Mouse (Mus musculus) MEL (cell line): ENCODE measurements around the gene Prr22. TPM values are rescaled to one million over a fixed set of nuclear protein-coding genes. Genes with fewer than 3 reads are reported as not detected.
A peak's percentile ranks its signal among the peaks of the same experiment; 100 is the strongest.

ENCODE experiments used
- DNase-seq: peaks from one replicate; pipeline ENCODE4 v3.0.0; 2011; ENCODE audit warnings: low read depth, low spot score
- H3K27ac ChIP-seq: 2 replicates; pipeline ENCODE4 v1.5.1; 2012; ENCODE audit warnings: low read depth, mild to moderate bottlenecking, control low read depth, low read length, moderate library complexity; ENCODE audit not compliant: control insufficient read depth
- H3K27me3 ChIP-seq, 2 experiments: fragments of 150-350 bp in 1 of 2; sonication (generic) in 1 of 2; 2 replicates each; pipeline ENCODE4 v1.6.1; 2012; ENCODE audit warnings: low read length in 2 of 2, mild to moderate bottlenecking in 2 of 2, improper control_type of control experiment in 1 of 2, moderate library complexity in 1 of 2; ENCODE audit not compliant: insufficient read depth in 2 of 2, control insufficient read depth in 1 of 2
- H3K36me3 ChIP-seq, 2 experiments: 2 replicates each; pipeline ENCODE4 v1.6.1; 2012 to 2014; ENCODE audit warnings: low read length in 2 of 2, improper control_type of control experiment in 1 of 2, inconsistent platforms in 1 of 2, mild to moderate bottlenecking in 1 of 2; ENCODE audit not compliant: insufficient read depth in 2 of 2, control insufficient read depth in 1 of 2
- H3K4me1 ChIP-seq, 2 experiments: fragments of 150-350 bp in 1 of 2; sonication (generic) in 1 of 2; 2 replicates each; pipeline ENCODE4 v1.6.1; 2012; ENCODE audit warnings: low read length in 2 of 2, improper control_type of control experiment in 1 of 2, mild to moderate bottlenecking in 1 of 2; ENCODE audit not compliant: insufficient read depth in 2 of 2, control insufficient read depth in 1 of 2
- H3K4me3 ChIP-seq, 2 experiments: fragments of 150-350 bp in 1 of 2; sonication (generic) in 1 of 2; 2 replicates each; pipeline ENCODE4 v1.5.1; 2012; ENCODE audit warnings: low read depth in 2 of 2, low read length in 2 of 2, mild to moderate bottlenecking in 2 of 2, moderate library complexity in 2 of 2, control low read depth in 1 of 2, improper control_type of control experiment in 1 of 2; ENCODE audit not compliant: control insufficient read depth in 1 of 2, insufficient read depth in 1 of 2
- H3K79me2 ChIP-seq: 2 replicates; pipeline ENCODE4 v1.6.1; 2012; ENCODE audit warnings: mild to moderate bottlenecking, low read length, moderate library complexity; ENCODE audit not compliant: control insufficient read depth, poor library complexity, insufficient read depth
- H3K9ac ChIP-seq: 2 replicates; pipeline ENCODE4 v1.6.1; 2012; ENCODE audit warnings: low read depth, mild to moderate bottlenecking, control low read depth, low read length, moderate library complexity; ENCODE audit not compliant: control insufficient read depth, poor library complexity, severe bottlenecking
- H3K9me3 ChIP-seq: fragments of 150-350 bp; sonication (generic); replicated peaks from 2 replicates; pipeline ENCODE4 v1.6.1; 2012; ENCODE audit warnings: mild to moderate bottlenecking, low read length, improper control_type of control experiment, moderate library complexity; ENCODE audit not compliant: insufficient read depth
- BHLHE40 ChIP-seq: IDR thresholded peaks from 2 replicates; pipeline ENCODE4 v1.6.1; 2012; ENCODE audit warnings: low read depth, mild to moderate bottlenecking, inconsistent platforms, low read length, improper control_type of control experiment, borderline replicate concordance
- CTCF ChIP-seq, 3 experiments: IDR thresholded peaks in 2 of 3; conservative IDR thresholded peaks in 1 of 3; 2 replicates each; pipeline ENCODE4 v1.5.1; 2011 to 2012; ENCODE audit warnings: low read length in 3 of 3, low read depth in 2 of 3, mild to moderate bottlenecking in 2 of 3, improper control_type of control experiment in 1 of 3, inconsistent platforms in 1 of 3, mixed read lengths in 1 of 3, moderate library complexity in 1 of 3; ENCODE audit not compliant: control insufficient read depth in 1 of 3, insufficient read depth in 1 of 3, poor library complexity in 1 of 3, severe bottlenecking in 1 of 3
- ELF1 ChIP-seq: IDR thresholded peaks from 2 replicates; pipeline ENCODE4 v1.6.1; 2014; ENCODE audit warnings: low read depth, mild to moderate bottlenecking, inconsistent platforms, low read length, improper control_type of control experiment, moderate library complexity
- EP300 ChIP-seq, 2 experiments: IDR thresholded peaks; 2 replicates each; pipeline ENCODE4 v1.6.1; 2011; ENCODE audit warnings: improper control_type of control experiment in 2 of 2, low read length in 2 of 2, low read depth in 1 of 2, mild to moderate bottlenecking in 1 of 2
- ETS1 ChIP-seq: IDR thresholded peaks from 2 replicates; pipeline ENCODE4 v1.6.1; 2012; ENCODE audit warnings: low read depth, mild to moderate bottlenecking, inconsistent platforms, low read length, improper control_type of control experiment, moderate library complexity
- GABPA ChIP-seq: IDR thresholded peaks from 2 replicates; pipeline ENCODE4 v1.6.1; 2012; ENCODE audit warnings: low read depth, mild to moderate bottlenecking, inconsistent platforms, low read length, improper control_type of control experiment, moderate library complexity
- MAZ ChIP-seq: IDR thresholded peaks from 2 replicates; pipeline ENCODE4 v1.6.1; 2012; ENCODE audit warnings: low read depth, mild to moderate bottlenecking, inconsistent platforms, low read length, improper control_type of control experiment
- MYB ChIP-seq: IDR thresholded peaks from 2 replicates; pipeline ENCODE4 v1.6.1; 2011; ENCODE audit warnings: mild to moderate bottlenecking, low read depth, low read length, improper control_type of control experiment
- MYC ChIP-seq: IDR thresholded peaks from 2 replicates; pipeline ENCODE4 v1.6.1; 2011; ENCODE audit warnings: low read depth, mild to moderate bottlenecking, low read length, improper control_type of control experiment, moderate library complexity
- NELFE ChIP-seq: IDR thresholded peaks from 2 replicates; pipeline ENCODE4 v1.6.1; 2011; ENCODE audit warnings: low read depth, low read length, improper control_type of control experiment
- NRF1 ChIP-seq: IDR thresholded peaks from 2 replicates; pipeline ENCODE4 v1.6.1; 2014; ENCODE audit warnings: low read depth, mild to moderate bottlenecking, inconsistent platforms, low read length, improper control_type of control experiment, moderate library complexity; ENCODE audit not compliant: poor library complexity, insufficient read depth, severe bottlenecking
- POLR2AphosphoS2 ChIP-seq: IDR thresholded peaks from 2 replicates; pipeline ENCODE4 v1.6.1; 2011; ENCODE audit warnings: low read length, improper control_type of control experiment
- RAD21 ChIP-seq: IDR thresholded peaks from 2 replicates; pipeline ENCODE4 v1.6.1; 2011; ENCODE audit warnings: mild to moderate bottlenecking, low read depth, low read length, improper control_type of control experiment
- SIN3A ChIP-seq: IDR thresholded peaks from 2 replicates; pipeline ENCODE4 v1.6.1; 2012; ENCODE audit warnings: low read length, improper control_type of control experiment, inconsistent platforms
- SMC3 ChIP-seq: IDR thresholded peaks from 2 replicates; pipeline ENCODE4 v1.6.1; 2011; ENCODE audit warnings: low read depth, low read length, improper control_type of control experiment
- TBP ChIP-seq: IDR thresholded peaks from 2 replicates; pipeline ENCODE4 v1.8.0; 2011; ENCODE audit warnings: low read depth, low read length, improper control_type of control experiment
- TCF12 ChIP-seq: IDR thresholded peaks from 2 replicates; pipeline ENCODE4 v1.6.1; 2014; ENCODE audit warnings: low read depth, mild to moderate bottlenecking, inconsistent platforms, low read length, improper control_type of control experiment, moderate library complexity
- USF1 ChIP-seq: IDR thresholded peaks from 2 replicates; pipeline ENCODE4 v1.6.1; 2014; ENCODE audit warnings: low read depth, mild to moderate bottlenecking, inconsistent platforms, low read length, improper control_type of control experiment, moderate library complexity
- ZMIZ1 ChIP-seq: IDR thresholded peaks from 2 replicates; pipeline ENCODE4 v1.6.1; 2012; ENCODE audit warnings: low read depth, mild to moderate bottlenecking, inconsistent platforms, low read length, improper control_type of control experiment, moderate library complexity
- polyA plus RNA-seq, 2 experiments: library from polyadenylated mRNA; stranded (reverse) in 1 of 2; unstranded in 1 of 2; fragments of >175 nt in 1 of 2; fragments of >200 nt in 1 of 2; gene quantifications; 2 replicates each; pipeline versions ENCODE4 v1.2.1 to v1.2.4; 2012; ENCODE audit warnings: low replicate concordance in 2 of 2, low read depth in 1 of 2; ENCODE audit not compliant: insufficient read length in 2 of 2, insufficient read depth in 1 of 2, missing spikeins in 1 of 2
- total RNA-seq: library from RNA; depleted of rRNA; stranded (reverse); fragments of 300-350 nt; gene quantifications from 2 replicates; pipeline ENCODE4 v1.2.3, GENCODE M21; 2012

Prr22 gene
- total and polyA plus RNA-seq, 3 experiments, result 1.3 to 5.5 TPM; not detected in 1

DNA sequence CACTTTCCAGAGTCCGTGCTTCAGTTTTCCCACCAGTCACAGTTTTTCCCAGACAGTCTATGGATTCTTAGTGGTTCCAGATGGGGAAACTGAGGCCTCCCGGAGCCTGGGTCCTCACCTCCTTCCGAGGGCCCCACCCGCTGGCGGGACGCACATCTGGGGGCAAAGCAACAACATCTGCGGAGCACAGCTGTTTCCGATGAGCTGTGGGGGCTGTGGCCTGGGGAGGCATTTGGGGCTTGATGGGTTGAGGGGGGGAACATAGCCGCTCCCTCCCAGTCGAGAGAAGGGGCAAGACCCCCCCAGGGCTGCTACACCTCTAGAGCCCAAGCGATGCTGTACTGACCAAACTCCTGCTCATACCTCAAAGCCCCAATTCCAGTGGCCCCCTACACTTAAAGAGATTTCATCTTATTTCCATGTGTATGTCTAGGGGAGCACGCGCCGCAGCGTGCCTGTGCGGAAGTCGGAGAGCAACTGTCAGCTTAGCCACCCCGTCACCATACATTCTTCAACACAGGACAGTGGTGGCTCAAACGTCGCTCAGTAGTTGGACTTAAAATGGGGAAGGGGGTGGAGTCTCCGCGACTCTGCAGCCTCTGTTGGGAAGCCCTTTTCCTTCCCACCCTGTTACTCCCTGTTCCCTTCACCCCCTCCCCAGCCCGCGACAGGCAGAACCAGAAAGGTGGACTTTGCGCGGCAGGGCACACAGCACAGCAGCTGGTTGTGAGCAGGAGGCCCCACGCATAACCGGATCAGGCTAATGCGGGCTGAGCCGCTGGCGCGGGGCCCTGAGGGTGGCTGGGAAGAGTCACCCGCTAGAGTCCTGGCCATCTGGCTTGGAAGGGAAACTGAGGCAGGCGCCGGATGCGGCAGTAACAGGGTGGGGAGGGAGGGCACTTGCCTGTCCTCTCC, 15.5 kb upstream of the Prr22 start:
- no peak overlapping the region for H3K27ac ChIP-seq
- no peaks in the 10 kb centered on the region for H3K9me3 ChIP-seq
- H3K36me3 ChIP-seq, result peaks cover 0 to 3% of the 10 kb centered on the region in 2 experiments; a peak in 1 of 4 replicates
- peaks cover 0 to 5% of the 10 kb centered on the region in 2 experiments; a peak in 1 of 4 replicates for H3K4me1 ChIP-seq
- no peak overlapping the region for H3K4me3 ChIP-seq
- no peaks in the 10 kb centered on the region; the same call in 1 of the 2 replicates for H3K79me2 ChIP-seq
- TF ChIP-seq MYB, result no peak
- no peak for TF ChIP-seq NELFE
- TF ChIP-seq SMC3, result no peak
- TF ChIP-seq TCF12, result no peak
- no peak for TF ChIP-seq NRF1
- TF ChIP-seq POLR2AphosphoS2, result no peak
- TF ChIP-seq SIN3A, result no peak
- no peak for TF ChIP-seq BHLHE40
- TF ChIP-seq ZMIZ1, result no peak
- TF ChIP-seq MYC, result no peak
- no peak for TF ChIP-seq ETS1
- no peak for DNase-seq
- no peaks in the 10 kb centered on the region for H3K27me3 ChIP-seq
- H3K9ac ChIP-seq, result no peak overlapping the region

DNA sequence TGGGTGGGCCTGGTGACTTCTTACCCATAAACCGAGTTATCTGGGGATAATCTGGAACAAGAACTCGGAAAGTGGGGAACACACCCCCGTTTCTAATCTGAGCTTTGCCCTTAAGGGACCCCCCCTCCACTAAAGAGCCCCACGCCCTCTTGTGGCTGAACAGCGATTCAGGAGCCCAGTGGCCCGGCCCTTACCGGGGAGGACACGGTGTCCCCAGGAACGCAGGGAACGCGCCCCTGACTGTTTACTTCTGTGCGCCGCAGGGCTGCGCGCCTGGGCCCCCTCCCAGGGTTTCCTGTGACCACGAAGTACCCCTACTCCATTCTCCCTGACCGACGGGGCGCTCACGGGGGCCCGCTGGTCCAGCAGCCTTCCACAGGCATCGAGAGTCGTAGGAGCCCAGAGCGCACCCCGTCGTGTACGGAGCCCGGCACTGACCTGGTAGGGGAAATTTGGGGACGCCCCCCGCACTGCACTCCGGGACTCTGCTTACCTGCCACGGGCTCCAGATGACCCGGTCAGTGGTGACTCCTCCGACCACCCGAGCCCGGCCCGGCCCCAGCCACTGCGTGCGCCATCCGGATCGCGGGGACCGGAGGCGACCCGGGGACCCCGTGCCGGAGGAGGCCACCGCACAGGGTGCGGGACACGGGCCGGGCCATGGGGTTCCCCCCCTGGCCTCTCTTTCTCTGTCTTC, 13.2 kb upstream of the Prr22 start:
- TF ChIP-seq CTCF (IDR thresholded peaks at IDR 0.05 in 2 of 3, conservative IDR thresholded peaks at IDR 0.05 in 1 of 3; ENCODE audit: control insufficient read depth in 1 of 3, insufficient read depth in 1 of 3, low read depth in 2 of 3, low read length in 3 of 3, poor library complexity in 1 of 3, severe bottlenecking in 1 of 3) (peak; percentile 32 to 67 (median 55); a peak in 5 of 6 replicates), MAZ (peak; percentile 85), RAD21 (peak; percentile 28), SIN3A (no peak), GABPA (no peak), TBP (no peak), EP300 (IDR thresholded peaks at IDR 0.05; ENCODE audit: low read depth in 1 of 2, low read length in 2 of 2) (no peak), USF1 (no peak), SMC3 (peak; percentile 45), ELF1 (no peak)
- no peak overlapping the region for H3K27ac ChIP-seq
- peak overlapping the region; percentile 47 to 71 for H3K4me3 ChIP-seq
- H3K79me2 ChIP-seq, result no peaks in the 10 kb centered on the region; the same call in 1 of the 2 replicates
- DNase-seq, result peak; percentile 45
- peak overlapping the region; percentile 67 for H3K9ac ChIP-seq
- no peaks in the 10 kb centered on the region for H3K27me3 ChIP-seq
- H3K4me1 ChIP-seq, result peaks cover 0 to 14% of the 10 kb centered on the region in 2 experiments; a peak in 3 of 4 replicates
- H3K36me3 ChIP-seq, result peaks cover 0 to 3% of the 10 kb centered on the region in 2 experiments; a peak in 1 of 4 replicates
- no peaks in the 10 kb centered on the region for H3K9me3 ChIP-seq
